Comparison of ENCODE assay signal across 9 mouse cellular contexts in the genomic region with DNA sequence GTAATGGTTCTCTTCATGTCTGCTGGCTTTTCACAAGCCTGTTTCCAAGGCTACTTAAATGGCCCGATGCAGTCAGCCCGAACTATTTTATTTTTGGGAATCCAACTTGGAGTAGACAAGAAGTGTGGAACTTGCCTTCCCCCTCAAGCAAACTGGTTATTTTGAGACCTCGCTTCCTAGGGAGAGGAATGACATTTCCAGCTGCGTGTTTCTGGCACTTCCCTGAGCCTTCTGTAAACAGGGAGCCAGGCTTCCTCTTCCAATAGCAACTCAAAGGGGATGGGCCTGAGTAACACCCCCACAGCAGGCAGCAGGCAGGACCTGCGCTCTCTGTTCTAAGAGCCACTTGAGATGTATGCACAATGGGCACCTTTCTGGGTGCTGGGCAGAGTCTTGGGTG. TPM values are rescaled to one million over a fixed set of nuclear protein-coding genes. Genes with fewer than 3 reads are reported as not detected.
DNase-seq lines count a peak whose midpoint lies in the region; ATAC-seq lines count a peak whose summit lies in the region.
"Had no signal": no experiment of that assay in that cellular context is flagged by ENCODE, and none has a peak within 500 bp of the region (broad histone marks: within the 10 kb centered on the region; RNA-seq: fewer than 3 reads in every experiment).

No protein-coding gene starts in this region.

- no peaks in the 10 kb centered on the region for H3K9me3 ChIP-seq in embryonic facial prominence, embryonic 12.5 days
- no peaks in the 10 kb centered on the region for H3K9me3 ChIP-seq in embryonic facial prominence, embryonic 10.5 days
- no peaks in the 10 kb centered on the region for H3K9me3 ChIP-seq in liver, embryonic 11.5 days (ENCODE audit: control insufficient read depth, low read length)

- H3K4me2 ChIP-seq in embryonic facial prominence, embryonic 12.5 days (replicated peaks), result no peak overlapping the region
- no peak overlapping the region for H3K4me2 ChIP-seq in liver, embryonic 11.5 days

- H3K27ac ChIP-seq in embryonic facial prominence, embryonic 12.5 days, result peak overlapping the region; percentile 55; the same call in 1 of the 2 replicates
- H3K27ac ChIP-seq in embryonic facial prominence, embryonic 10.5 days (replicated peaks), result no peak overlapping the region
- no peak overlapping the region for H3K27ac ChIP-seq in liver, embryonic 11.5 days (ENCODE audit: low read depth, low read length)

- no peaks in the 10 kb centered on the region for H3K27me3 ChIP-seq in embryonic facial prominence, embryonic 12.5 days
- no peaks in the 10 kb centered on the region for H3K27me3 ChIP-seq in embryonic facial prominence, embryonic 10.5 days (replicated peaks; ENCODE audit: low read depth, poor library complexity, severe bottlenecking)
- H3K27me3 ChIP-seq in liver, embryonic 11.5 days (replicated peaks; ENCODE audit: control insufficient read depth, insufficient read depth, low read length), result no peaks in the 10 kb centered on the region

- no peak for DNase-seq in embryonic facial prominence, embryonic 10.5 days (ENCODE audit: low spot score)
- peak; percentile 80 to 81 for DNase-seq in frontal cortex, adult 2 months (ENCODE audit: extremely low spot score in 1 of 2, low spot score in 1 of 2)
- peak; percentile 52 to 60 for DNase-seq in kidney, postnatal 36 days
- peak; percentile 42 for DNase-seq in lung, postnatal 14 days
- no peak for DNase-seq in liver, embryonic 11.5 days (ENCODE audit: low spot score)
- DNase-seq in spleen, postnatal 14 days (ENCODE audit: low spot score in 2 of 2), result no peak
- no peak for DNase-seq in cerebellum, adult 18-20 months

- H3K4me1 ChIP-seq in embryonic facial prominence, embryonic 12.5 days, result peaks cover 15% of the 10 kb centered on the region
- H3K4me1 ChIP-seq in embryonic facial prominence, embryonic 10.5 days, result peaks cover 37% of the 10 kb centered on the region
- H3K4me1 ChIP-seq in liver, embryonic 11.5 days (replicated peaks; ENCODE audit: control insufficient read depth, insufficient read depth, low read length), result no peaks in the 10 kb centered on the region

- ATAC-seq in embryonic facial prominence, embryonic 12.5 days (ENCODE audit: insufficient number of reproducible peaks, insufficient read depth, low FRiP score, low TSS enrichment), result no peak
- no peak for ATAC-seq in liver, embryonic 11.5 days (replicated peaks; ENCODE audit: low FRiP score)

- 24% methylated on average over 5 of the region's 5 CpGs for whole genome bisulfite sequencing in embryonic facial prominence, embryonic 12.5 days
- 35% methylated on average over 5 of the region's 5 CpGs for WGBS in embryonic facial prominence, embryonic 10.5 days
- 53% methylated on average over 5 of the region's 5 CpGs for WGBS in liver, embryonic 11.5 days

- H3K4me3 ChIP-seq in embryonic facial prominence, embryonic 12.5 days, result no peak overlapping the region
- H3K4me3 ChIP-seq in embryonic facial prominence, embryonic 10.5 days, result no peak overlapping the region
- no peak overlapping the region for H3K4me3 ChIP-seq in liver, embryonic 11.5 days (ENCODE audit: low read depth, low read length)

- peaks cover 7% of the 10 kb centered on the region for H3K36me3 ChIP-seq in embryonic facial prominence, embryonic 12.5 days
- H3K36me3 ChIP-seq in embryonic facial prominence, embryonic 10.5 days (replicated peaks), result peaks cover 13% of the 10 kb centered on the region
- no peaks in the 10 kb centered on the region for H3K36me3 ChIP-seq in liver, embryonic 11.5 days (ENCODE audit: control insufficient read depth, insufficient read depth, low read length)

- H3K9ac ChIP-seq in embryonic facial prominence, embryonic 12.5 days, result no peak overlapping the region
- no peak overlapping the region for H3K9ac ChIP-seq in liver, embryonic 11.5 days (ENCODE audit: low read depth, low read length)

RNA-seq across cellular contexts. Expression of gene Rflnb, which starts 15.3 kb away (rescaled TPM):
- polyA plus RNA-seq in embryonic facial prominence, embryonic 12.5 days (2016; fragmentation: Nextera tagmentation; extraction: Ambion mirVana), result 63.2 and 64.5 TPM in 2 replicates
- polyA plus RNA-seq in embryonic facial prominence, embryonic 10.5 days (2016; fragmentation: Nextera tagmentation; extraction: Ambion mirVana), result 24.6 and 29.7 TPM in 2 replicates
- polyA plus RNA-seq in frontal cortex, adult 2 months (2012; rRNA removed), result 8.4 and 10.6 TPM in 2 replicates
- 7.5 and 7.9 TPM in 2 replicates for polyA plus RNA-seq in liver, embryonic 11.5 days (2014; fragmentation: Nextera tagmentation; extraction: Ambion mirVana)

RNA-seq across cellular contexts. Expression of gene 1700016K19Rik, which starts 43.2 kb away (rescaled TPM):
- polyA plus RNA-seq in embryonic facial prominence, embryonic 12.5 days (2016; fragmentation: Nextera tagmentation; extraction: Ambion mirVana), result 0.29 and 1.0 TPM in 2 replicates
- polyA plus RNA-seq in embryonic facial prominence, embryonic 10.5 days (2016; fragmentation: Nextera tagmentation; extraction: Ambion mirVana), result 0.65 and 0.99 TPM in 2 replicates
- polyA plus RNA-seq in frontal cortex, adult 2 months (2012; rRNA removed), result 8.4 and 9.1 TPM in 2 replicates
- polyA plus RNA-seq in liver, embryonic 11.5 days (2014; fragmentation: Nextera tagmentation; extraction: Ambion mirVana), result not detected in 2 replicates
- polyA plus RNA-seq: C2C12 had no signal

Comparison
In these comparisons a context has a peak if more than half of its experiments do, and no peak if none do; other contexts are left out.
1. DNase-seq: peak in frontal cortex, adult 2 months (2 of 2), kidney, postnatal 36 days (2 of 2) and lung, postnatal 14 days (single experiment); none in embryonic facial prominence, embryonic 10.5 days (single experiment), liver, embryonic 11.5 days (single experiment), spleen, postnatal 14 days (0 of 2) and cerebellum, adult 18-20 months (0 of 2).